Mouse (Mus musculus): ENCODE data around the gene Slc24a3. TPM values are rescaled to one million over a fixed set of nuclear protein-coding genes. Genes with fewer than 3 reads are reported as not detected.

The Slc24a3 gene
- polyA plus RNA-seq, 1 experiment from 2014 or later, result 1.6 TPM

DNA sequence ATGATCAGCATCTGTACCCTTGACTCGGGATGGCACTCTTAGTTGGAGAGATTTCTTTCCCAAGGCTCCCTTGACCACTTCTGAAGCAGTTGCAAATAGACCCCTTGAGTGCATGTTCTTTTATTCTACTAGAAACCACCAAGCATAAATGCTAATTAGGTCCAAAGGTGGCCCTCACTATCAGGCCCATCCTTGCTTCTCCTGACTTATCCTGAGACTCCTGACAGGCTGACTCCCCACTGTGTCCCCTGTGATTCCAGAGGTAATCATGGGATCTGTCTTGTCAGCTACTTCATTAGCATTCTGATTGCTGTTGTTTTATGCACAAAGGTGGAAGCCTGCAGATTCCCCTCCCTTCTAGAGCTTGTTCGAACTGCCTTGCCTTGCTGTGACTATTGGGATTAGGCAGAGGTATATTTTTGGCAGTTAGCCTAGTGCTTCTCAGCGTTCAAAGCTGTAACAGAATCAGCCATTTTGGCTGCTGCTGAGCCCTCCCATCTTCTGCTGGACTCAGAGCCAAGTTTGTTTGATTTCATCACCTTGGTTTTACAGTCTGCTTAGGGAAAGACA, 293.4 kb downstream of the Slc24a3 start:
- 24% methylated on average over 3 of the region's 3 CpGs for WGBS
- Histone ChIP-seq H3K27me3 (replicated peaks) (no peaks in the 10 kb centered on the region), H3K36me3 (no peaks in the 10 kb centered on the region), H3K9ac (no peak overlapping the region), H3K27ac (replicated peaks) (no peak overlapping the region), H3K4me2 (no peak overlapping the region), H3K4me1 (peaks cover 17% of the 10 kb centered on the region), H3K4me3 (no peak overlapping the region), H3K9me3 (no peaks in the 10 kb centered on the region)
- no peak for ATAC-seq (ENCODE audit: extremely low read depth, insufficient number of reproducible peaks, low FRiP score, low TSS enrichment)

DNA sequence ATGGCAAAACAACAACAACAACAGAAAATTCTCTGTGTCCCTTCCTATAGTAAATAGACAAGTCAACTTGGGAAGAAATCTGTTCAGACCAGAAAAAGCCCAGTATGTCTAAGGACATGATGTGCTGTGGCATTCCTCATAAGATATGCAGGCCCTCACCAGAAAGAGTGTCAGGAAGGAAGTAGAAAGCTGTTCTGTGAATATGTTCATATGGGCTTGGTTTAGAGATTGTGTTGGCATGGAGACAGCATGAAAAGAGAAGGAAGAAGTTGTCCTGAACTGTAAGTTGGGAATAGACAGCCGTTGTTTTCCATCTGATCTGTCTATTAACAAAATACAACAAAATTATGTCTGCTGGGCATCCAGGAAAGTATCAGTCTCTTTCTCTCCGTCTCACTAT, 294.7 kb downstream of the Slc24a3 start:
- Histone ChIP-seq H3K9me3 (no peaks in the 10 kb centered on the region), H3K4me1 (peaks cover 17% of the 10 kb centered on the region), H3K27me3 (replicated peaks) (no peaks in the 10 kb centered on the region), H3K4me3 (no peak overlapping the region), H3K36me3 (no peaks in the 10 kb centered on the region), H3K9ac (no peak overlapping the region), H3K27ac (replicated peaks) (no peak overlapping the region), H3K4me2 (no peak overlapping the region)
- WGBS, result 76% methylated on average over 2 of the region's 2 CpGs
- ATAC-seq (ENCODE audit: extremely low read depth, insufficient number of reproducible peaks, low FRiP score, low TSS enrichment), result no peak

DNA sequence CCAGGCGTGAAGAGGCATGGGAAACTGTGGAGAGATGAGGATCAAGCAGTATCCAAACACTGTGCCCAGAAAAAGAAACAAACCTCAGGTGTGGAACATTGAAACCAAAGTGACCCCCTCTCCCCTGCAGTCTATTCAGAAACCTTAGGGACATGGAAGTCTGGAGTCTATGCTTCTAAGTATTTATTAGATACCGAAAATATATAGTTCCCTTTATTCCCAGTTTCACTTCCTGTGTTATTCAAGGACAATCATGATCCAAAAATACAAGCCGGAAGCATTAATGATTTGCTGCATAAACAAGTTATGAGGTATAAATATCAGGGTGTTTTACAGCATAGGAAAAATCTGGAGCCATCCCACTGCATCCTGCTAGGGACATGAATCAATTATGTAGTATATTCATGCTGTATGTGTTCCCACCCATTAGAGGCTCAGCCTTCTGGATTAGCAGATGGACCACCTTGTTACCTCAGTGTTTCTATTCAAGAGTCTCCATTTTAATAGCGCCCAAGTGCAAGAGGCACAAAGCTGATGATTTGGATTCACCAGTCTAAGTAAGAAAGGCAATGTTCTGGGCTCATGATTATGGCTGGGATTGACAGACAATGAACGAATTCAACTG, 301.3 kb downstream of the Slc24a3 start:
- H3K4me1 ChIP-seq, result no peaks in the 10 kb centered on the region
- H3K36me3 ChIP-seq, result no peaks in the 10 kb centered on the region
- H3K27me3 ChIP-seq (replicated peaks), result no peaks in the 10 kb centered on the region
- WGBS, result 80% methylated on average over 5 of the region's 5 CpGs
- H3K9ac ChIP-seq, result no peak overlapping the region
- no peak overlapping the region for H3K27ac ChIP-seq (replicated peaks)
- H3K4me3 ChIP-seq, result no peak overlapping the region
- H3K9me3 ChIP-seq, result no peaks in the 10 kb centered on the region
- H3K4me2 ChIP-seq, result no peak overlapping the region
- no peak for ATAC-seq (ENCODE audit: extremely low read depth, insufficient number of reproducible peaks, low FRiP score, low TSS enrichment)

DNA sequence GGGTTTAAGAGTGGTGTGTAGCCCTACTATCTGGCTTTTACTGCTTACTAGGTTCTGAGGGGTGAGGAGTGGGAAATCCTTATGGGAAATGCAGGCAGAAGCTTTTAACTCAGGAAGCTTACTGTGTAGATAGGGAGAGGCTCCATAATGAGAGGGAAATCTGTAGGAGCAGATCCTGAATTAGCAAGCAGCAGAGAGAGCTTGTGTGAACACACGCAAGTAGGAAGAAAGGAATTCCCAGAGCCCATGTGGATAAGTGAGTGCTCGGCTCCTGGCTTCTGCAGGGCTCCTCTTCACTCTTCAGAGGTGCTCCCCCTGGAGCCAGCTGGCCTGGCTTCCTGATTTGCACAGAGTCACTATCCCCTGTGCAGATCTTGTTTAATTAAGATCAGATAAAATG, 309.9 kb downstream of the Slc24a3 start:
- Histone ChIP-seq H3K4me3 (no peak overlapping the region), H3K36me3 (no peaks in the 10 kb centered on the region), H3K4me1 (no peaks in the 10 kb centered on the region), H3K27ac (replicated peaks) (no peak overlapping the region), H3K9ac (no peak overlapping the region), H3K4me2 (no peak overlapping the region), H3K27me3 (replicated peaks) (no peaks in the 10 kb centered on the region), H3K9me3 (no peaks in the 10 kb centered on the region)
- WGBS, result 21% methylated on average over 2 of the region's 2 CpGs
- no peak for ATAC-seq (ENCODE audit: extremely low read depth, insufficient number of reproducible peaks, low FRiP score, low TSS enrichment)

DNA sequence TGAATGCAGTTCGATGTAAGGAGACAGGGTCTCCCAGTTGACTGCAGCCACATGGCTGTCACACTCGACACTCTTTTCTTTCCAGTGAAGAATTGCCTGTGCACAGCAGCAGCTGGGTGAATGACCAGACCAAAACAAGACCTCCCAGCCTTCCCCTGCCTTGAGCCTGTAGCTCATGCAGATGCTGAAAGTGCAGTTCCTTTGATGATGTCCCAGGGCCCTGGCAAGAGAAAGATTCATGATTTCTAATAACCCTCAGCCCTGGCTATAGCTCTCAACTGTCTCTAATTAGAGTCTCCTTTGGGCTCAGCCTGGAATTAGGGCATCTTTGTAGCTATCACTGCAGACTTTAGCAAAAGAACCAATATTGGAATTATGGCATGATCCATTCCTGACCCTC, 312.1 kb downstream of the Slc24a3 start:
- 59% methylated on average over 2 of the region's 2 CpGs for WGBS
- no peaks in the 10 kb centered on the region for H3K27me3 ChIP-seq (replicated peaks)
- H3K27ac ChIP-seq (replicated peaks), result no peak overlapping the region
- H3K4me3 ChIP-seq, result no peak overlapping the region
- H3K4me1 ChIP-seq, result no peaks in the 10 kb centered on the region
- no peaks in the 10 kb centered on the region for H3K36me3 ChIP-seq
- no peak for ATAC-seq (ENCODE audit: extremely low read depth, insufficient number of reproducible peaks, low FRiP score, low TSS enrichment)
- H3K9ac ChIP-seq, result no peak overlapping the region
- no peak overlapping the region for H3K4me2 ChIP-seq
- no peaks in the 10 kb centered on the region for H3K9me3 ChIP-seq

DNA sequence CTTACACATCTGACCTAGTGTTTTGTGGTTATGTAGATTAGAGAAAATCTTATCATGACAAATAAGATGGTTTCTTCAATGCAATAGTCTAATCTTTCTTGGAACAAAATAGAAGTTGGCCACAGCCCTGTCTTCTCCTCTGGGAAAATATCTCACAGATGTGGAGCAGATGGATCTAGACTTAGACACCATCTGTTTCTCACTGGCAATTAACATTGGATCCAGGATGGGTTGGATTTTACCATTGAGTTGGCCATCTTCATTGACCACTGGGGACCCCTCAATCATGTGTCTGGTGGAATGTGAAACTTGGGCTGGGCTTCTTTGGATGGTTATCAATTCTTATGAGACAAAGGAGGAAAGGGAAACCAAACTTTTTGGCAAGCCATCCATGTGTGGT, 332.7 kb downstream of the Slc24a3 start:
- no peak overlapping the region for H3K4me3 ChIP-seq
- no peak for ATAC-seq (ENCODE audit: extremely low read depth, insufficient number of reproducible peaks, low FRiP score, low TSS enrichment)

DNA sequence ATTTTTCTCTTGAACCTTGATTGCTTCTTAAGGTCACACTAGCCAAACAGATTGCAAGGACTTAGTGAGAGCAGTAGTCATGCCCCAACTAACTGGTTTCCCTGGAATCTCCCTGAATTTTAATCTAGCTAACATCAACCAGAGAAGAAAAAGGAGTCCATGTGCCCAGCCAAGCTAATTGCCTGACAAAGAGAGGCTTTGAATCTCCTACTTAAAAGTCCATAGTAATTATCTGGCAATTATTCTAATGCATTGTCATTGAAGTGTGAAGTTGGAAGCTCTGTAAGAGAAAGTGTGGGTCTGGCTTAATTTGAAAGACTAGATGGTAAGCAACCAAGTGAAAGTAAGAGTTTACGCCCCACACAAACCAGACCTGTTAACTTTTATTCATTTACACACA, 333.9 kb downstream of the Slc24a3 start:
- H3K4me2 ChIP-seq, result no peak overlapping the region
- no peaks in the 10 kb centered on the region for H3K4me1 ChIP-seq
- H3K27ac ChIP-seq (replicated peaks), result no peak overlapping the region
- H3K4me3 ChIP-seq, result no peak overlapping the region
- H3K9ac ChIP-seq, result no peak overlapping the region
- no peaks in the 10 kb centered on the region for H3K36me3 ChIP-seq
- H3K27me3 ChIP-seq (replicated peaks), result no peaks in the 10 kb centered on the region
- H3K9me3 ChIP-seq, result no peaks in the 10 kb centered on the region
- 89% methylated on average over 1 of the region's 1 CpGs for WGBS
- no peak for ATAC-seq (ENCODE audit: extremely low read depth, insufficient number of reproducible peaks, low FRiP score, low TSS enrichment)

More for the DNA sequence above, 332.7 kb downstream of the Slc24a3 start:
- no peaks in the 10 kb centered on the region for H3K27me3 ChIP-seq (replicated peaks)
- no peaks in the 10 kb centered on the region for H3K4me1 ChIP-seq
- no peak overlapping the region for H3K27ac ChIP-seq (replicated peaks)
- no peaks in the 10 kb centered on the region for H3K36me3 ChIP-seq
- no peak overlapping the region for H3K9ac ChIP-seq
- H3K9me3 ChIP-seq, result no peaks in the 10 kb centered on the region
- no peak overlapping the region for H3K4me2 ChIP-seq

DNA sequence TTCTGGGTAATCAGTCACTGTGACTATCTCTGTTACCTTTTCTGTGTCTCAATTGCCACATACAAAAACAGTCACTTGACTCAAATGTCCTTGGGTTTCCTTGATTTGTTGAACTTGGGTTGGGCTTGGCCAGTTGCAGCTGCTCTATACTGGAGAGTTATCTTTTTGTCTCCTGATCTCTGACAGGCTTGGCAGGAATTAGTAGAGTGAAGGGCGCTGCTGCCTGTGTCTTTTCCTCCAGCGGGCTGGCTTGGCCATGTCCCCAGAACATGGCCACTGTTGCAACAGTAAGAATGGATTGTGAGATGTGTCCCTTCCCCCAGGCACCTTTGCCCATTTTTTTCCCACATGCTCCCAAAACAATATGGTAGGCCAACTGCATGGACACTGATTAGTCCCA, 340.1 kb downstream of the Slc24a3 start:
- Histone ChIP-seq H3K4me2 (no peak overlapping the region), H3K36me3 (no peaks in the 10 kb centered on the region), H3K27me3 (replicated peaks) (no peaks in the 10 kb centered on the region), H3K27ac (replicated peaks) (no peak overlapping the region), H3K9ac (no peak overlapping the region), H3K4me1 (peaks cover 14% of the 10 kb centered on the region), H3K9me3 (no peaks in the 10 kb centered on the region), H3K4me3 (no peak overlapping the region)
- 62% methylated on average over 2 of the region's 2 CpGs for WGBS
- ATAC-seq (ENCODE audit: extremely low read depth, insufficient number of reproducible peaks, low FRiP score, low TSS enrichment), result no peak

DNA sequence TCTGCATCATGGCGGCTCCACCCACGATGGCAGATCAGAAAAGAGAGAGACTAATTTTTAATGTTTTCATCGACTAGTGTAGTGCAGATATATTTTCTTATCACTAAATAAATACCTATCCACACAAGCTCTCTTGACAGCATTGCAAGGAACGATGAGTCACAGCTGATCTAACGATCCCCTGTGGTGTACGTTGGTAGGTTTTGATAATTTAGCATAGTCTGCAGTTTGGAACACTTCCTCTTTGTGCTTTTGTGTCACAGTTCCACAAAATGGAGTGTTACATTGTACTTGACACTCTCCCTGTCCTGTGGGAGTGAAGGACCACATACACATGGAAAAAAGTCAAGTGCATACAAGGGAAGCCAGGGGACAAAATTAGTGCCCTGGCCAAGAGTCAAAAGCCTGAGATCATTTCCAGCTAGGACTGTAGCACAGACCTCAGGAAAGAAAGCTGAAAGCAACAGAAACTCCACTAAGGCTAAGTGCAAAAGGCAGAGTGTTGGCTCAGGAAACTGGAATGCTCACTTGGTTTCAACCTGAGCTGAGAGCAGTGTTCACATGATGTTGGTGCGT, 343.2 kb downstream of the Slc24a3 start:
- ATAC-seq (ENCODE audit: extremely low read depth, insufficient number of reproducible peaks, low FRiP score, low TSS enrichment), result no peak
- no peaks in the 10 kb centered on the region for H3K36me3 ChIP-seq
- H3K9me3 ChIP-seq, result no peaks in the 10 kb centered on the region
- no peak overlapping the region for H3K4me2 ChIP-seq
- H3K4me1 ChIP-seq, result peaks cover 14% of the 10 kb centered on the region
- H3K9ac ChIP-seq, result no peak overlapping the region
- 61% methylated on average over 7 of the region's 7 CpGs for WGBS
- H3K27me3 ChIP-seq (replicated peaks), result 0 out of 2 replicates have a peak, but pooled peaks cover 2% of the 10 kb centered on the region
- H3K27ac ChIP-seq (replicated peaks), result no peak overlapping the region
- no peak overlapping the region for H3K4me3 ChIP-seq

DNA sequence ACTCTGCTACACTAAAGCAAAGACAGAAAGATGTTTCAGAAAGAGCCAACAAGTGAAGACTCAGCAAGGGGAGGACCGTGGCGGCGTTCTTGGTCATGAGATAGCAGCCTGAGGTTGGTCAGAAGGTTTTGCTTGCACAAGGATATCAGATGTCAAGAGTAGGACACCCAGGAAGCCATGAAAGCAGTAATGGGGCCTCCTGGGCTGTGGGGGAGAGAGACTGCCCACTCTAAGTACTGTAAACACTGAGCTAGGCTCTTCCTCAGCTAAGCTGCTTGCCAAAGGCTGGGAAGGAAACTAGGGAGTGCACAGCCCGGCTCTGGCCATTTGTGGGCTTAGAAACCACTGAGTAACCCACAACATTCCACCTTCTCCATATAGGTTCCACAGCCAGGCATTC, 348.4 kb downstream of the Slc24a3 start:
- Histone ChIP-seq H3K9me3 (no peaks in the 10 kb centered on the region), H3K9ac (no peak overlapping the region), H3K4me2 (no peak overlapping the region), H3K4me1 (peaks cover 7% of the 10 kb centered on the region), H3K4me3 (no peak overlapping the region), H3K36me3 (no peaks in the 10 kb centered on the region), H3K27me3 (replicated peaks) (0 out of 2 replicates have a peak, but pooled peaks cover 5% of the 10 kb centered on the region), H3K27ac (replicated peaks) (no peak overlapping the region)
- ATAC-seq (ENCODE audit: extremely low read depth, insufficient number of reproducible peaks, low FRiP score, low TSS enrichment), result no peak
- WGBS, result 69% methylated on average over 4 of the region's 4 CpGs

DNA sequence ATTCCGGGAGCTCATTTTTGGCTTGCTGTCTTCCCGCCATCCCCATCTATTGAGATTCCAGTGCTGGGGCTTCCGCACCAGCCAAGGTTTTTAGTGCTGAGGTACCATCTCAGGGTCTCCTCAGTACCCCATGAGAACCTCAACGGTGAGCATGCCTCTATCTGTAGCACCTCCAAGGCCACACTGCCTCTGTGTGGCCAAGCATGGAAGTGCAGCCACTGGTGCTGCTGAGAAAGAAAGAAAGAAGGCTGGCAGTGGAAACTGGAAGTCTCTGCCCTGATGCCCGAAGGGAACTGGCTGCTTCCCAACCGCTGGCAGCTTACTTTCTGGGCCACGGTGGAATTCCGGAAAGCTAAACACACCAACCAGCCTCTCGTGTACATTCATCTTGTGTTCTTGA, 349.8 kb downstream of the Slc24a3 start:
- ATAC-seq (ENCODE audit: extremely low read depth, insufficient number of reproducible peaks, low FRiP score, low TSS enrichment), result no peak; the same call in 1 of the 2 replicates
- 53% methylated on average over 9 of the region's 9 CpGs for WGBS
- Histone ChIP-seq H3K4me1 (no peaks in the 10 kb centered on the region), H3K4me3 (no peak overlapping the region), H3K27ac (replicated peaks) (no peak overlapping the region), H3K9me3 (no peaks in the 10 kb centered on the region), H3K9ac (no peak overlapping the region), H3K36me3 (no peaks in the 10 kb centered on the region), H3K27me3 (replicated peaks) (0 out of 2 replicates have a peak, but pooled peaks cover 5% of the 10 kb centered on the region), H3K4me2 (no peak overlapping the region)

DNA sequence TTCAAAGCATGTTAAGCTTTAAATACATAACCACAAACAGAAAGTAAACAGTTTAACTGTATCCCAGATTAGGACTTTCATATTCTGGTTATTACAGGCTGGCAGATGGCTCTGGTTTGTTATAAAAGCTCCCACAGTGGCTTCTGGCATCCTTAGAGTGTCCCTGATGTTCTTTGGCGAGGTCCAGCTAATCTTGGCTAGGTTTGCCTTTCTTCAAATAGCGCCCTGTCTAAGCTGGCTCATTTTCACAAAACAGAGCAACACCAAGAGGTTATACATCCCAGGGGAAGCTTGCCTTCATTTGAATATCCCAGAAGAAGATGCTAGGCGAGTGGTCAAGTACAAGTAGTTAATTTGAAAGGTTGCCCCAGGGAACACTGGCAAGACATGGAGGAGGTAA, 354.5 kb downstream of the Slc24a3 start:
- Histone ChIP-seq H3K4me3 (no peak overlapping the region), H3K9me3 (no peaks in the 10 kb centered on the region), H3K36me3 (no peaks in the 10 kb centered on the region), H3K4me2 (no peak overlapping the region), H3K27ac (replicated peaks) (no peak overlapping the region), H3K4me1 (no peaks in the 10 kb centered on the region), H3K27me3 (replicated peaks) (0 out of 2 replicates have a peak, but pooled peaks cover 3% of the 10 kb centered on the region), H3K9ac (no peak overlapping the region)
- ATAC-seq (ENCODE audit: extremely low read depth, insufficient number of reproducible peaks, low FRiP score, low TSS enrichment), result no peak
- WGBS, result 59% methylated on average over 3 of the region's 3 CpGs
